Mouse (Mus musculus): ENCODE results near the gene Spg7.
"Not testable (repeated sequence)": the region's sequence is repeated elsewhere in the genome, so short reads cannot be mapped to it uniquely, and the experiment has no call there.

The Spg7 gene

GRCm38 (mm10) chr8:123041008-123041773 lies 21.6 kb upstream of the Spg7 start:
- DNase-seq (ENCODE audit: low spot score): peak; percentile 72

GRCm38 (mm10) chr8:123041774-123042105 lies 21.0 kb upstream of the Spg7 start:
- DNase-seq (ENCODE audit: low spot score): peak; percentile 69

GRCm38 (mm10) chr8:123042158-123042973 lies 20.4 kb upstream of the Spg7 start, which contains the start of gene Ankrd11:
TSS of gene Ankrd11 (minus strand) at chr8:123042277.
- DNase-seq (ENCODE audit: low spot score): peak; percentile 99

- DNase-seq (ENCODE audit: low spot score): no peak
Observed at GRCm38 (mm10) chr8:123042974-123043625, 19.6 kb upstream of the Spg7 start.

GRCm38 (mm10) chr8:123043941-123044340 lies 18.8 kb upstream of the Spg7 start:
- DNase-seq (ENCODE audit: low spot score): no peak

GRCm38 (mm10) chr8:123044743-123045425 lies 17.9 kb upstream of the Spg7 start:
- not testable (repeated sequence) for DNase-seq (ENCODE audit: low spot score)

GRCm38 (mm10) chr8:123046706-123047105 lies 16.0 kb upstream of the Spg7 start:
- no peak for DNase-seq (ENCODE audit: low spot score)

- no peak for DNase-seq (ENCODE audit: low spot score)
Observed at GRCm38 (mm10) chr8:123047827-123048226, 14.9 kb upstream of the Spg7 start.

GRCm38 (mm10) chr8:123048402-123048801 lies 14.3 kb upstream of the Spg7 start:
- DNase-seq (ENCODE audit: low spot score): no peak

- DNase-seq (ENCODE audit: low spot score): no peak
Observed at GRCm38 (mm10) chr8:123051458-123051857, 11.3 kb upstream of the Spg7 start.

- DNase-seq (ENCODE audit: low spot score): no peak
Observed at GRCm38 (mm10) chr8:123064072-123064471, 1.3 kb downstream of the Spg7 start.

GRCm38 (mm10) chr8:123064809-123065213 lies 2.1 kb downstream of the Spg7 start:
- DNase-seq (ENCODE audit: low spot score): no peak

GRCm38 (mm10) chr8:123065214-123066100 lies 2.7 kb downstream of the Spg7 start:
- peak; percentile 97 for DNase-seq (ENCODE audit: low spot score)

- no peak for DNase-seq (ENCODE audit: low spot score)
Observed at GRCm38 (mm10) chr8:123066101-123066683, 3.5 kb downstream of the Spg7 start.

- peak; percentile 58 for DNase-seq (ENCODE audit: low spot score)
Observed at GRCm38 (mm10) chr8:123071176-123071575, 8.4 kb downstream of the Spg7 start.

- DNase-seq (ENCODE audit: low spot score): no peak
Observed at GRCm38 (mm10) chr8:123077213-123077612, 14.5 kb downstream of the Spg7 start.

GRCm38 (mm10) chr8:123082993-123083392 lies 20.3 kb downstream of the Spg7 start:
- no peak for DNase-seq (ENCODE audit: low spot score)

GRCm38 (mm10) chr8:123083610-123084009 lies 20.9 kb downstream of the Spg7 start:
- DNase-seq (ENCODE audit: low spot score): no peak

- no peak for DNase-seq (ENCODE audit: low spot score)
Observed at GRCm38 (mm10) chr8:123087289-123087688, 24.5 kb downstream of the Spg7 start.

- DNase-seq (ENCODE audit: low spot score): no peak
Observed at GRCm38 (mm10) chr8:123097216-123097615, 34.5 kb downstream of the Spg7 start.

Data from testis, postnatal 10 days (tissue).